Mouse (Mus musculus) testis, adult 2 months (tissue): ENCODE results near the gene Lyl1.

ENCODE experiments used
- CTCF ChIP-seq: fragments of 200-500 bp; IDR thresholded peaks from 2 replicates; pipeline ENCODE4 v1.5.1; 2012; ENCODE audit warnings: low read depth, mild to moderate bottlenecking, inconsistent platforms, low read length, moderate library complexity; ENCODE audit not compliant: control insufficient read depth, insufficient read depth, insufficient replicate concordance
- POLR2A ChIP-seq: fragments of 200-500 bp; IDR thresholded peaks from 2 replicates; pipeline ENCODE4 v1.6.1; 2012; ENCODE audit warnings: low read depth, mild to moderate bottlenecking, inconsistent platforms, low read length, moderate library complexity; ENCODE audit not compliant: control insufficient read depth

DNA sequence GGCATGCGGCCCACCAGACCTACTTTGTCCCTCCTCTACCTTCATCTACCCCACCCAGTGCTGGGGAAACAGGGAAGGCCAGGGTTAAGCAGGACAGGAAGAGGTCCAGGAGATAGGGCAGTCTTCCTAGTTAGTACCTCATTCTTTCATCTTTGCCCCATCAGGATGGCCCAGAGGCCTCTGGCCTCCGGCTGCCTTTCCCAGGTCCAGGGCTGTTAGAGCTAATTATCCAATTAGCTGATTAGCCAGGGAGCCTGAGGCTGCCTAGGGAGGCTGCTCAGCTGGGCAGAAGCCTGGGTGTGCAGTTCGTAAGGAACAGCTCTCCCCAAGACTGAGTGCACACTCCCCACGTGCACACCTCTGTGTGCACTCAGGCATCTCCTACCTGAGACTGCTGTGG, 12.1 kb downstream of the Lyl1 start:
- TF ChIP-seq CTCF: no peak
- TF ChIP-seq POLR2A: no peak
